Mouse (Mus musculus): Measurements from ENCODE around the gene 1700020A23Rik. TPM values are rescaled to one million over a fixed set of nuclear protein-coding genes. Genes with fewer than 3 reads are reported as not detected.

The 1700020A23Rik gene
- polyA plus RNA-seq, 1 experiment from 2014 or later, result not detected

Other genes with a start within 250 kb of the 1700020A23Rik start
- gene Snrpb, start 225.9 kb upstream of the 1700020A23Rik start, polyA plus RNA-seq (2015; fragmentation: Nextera tagmentation; extraction: Ambion mirVana), result 518 and 527 TPM in 2 replicates
- 0.04 TPM in 1 of 2 replicates, not detected in the other for gene Tmc2, start 210.1 kb upstream of the 1700020A23Rik start, polyA plus RNA-seq (2015; fragmentation: Nextera tagmentation; extraction: Ambion mirVana)
- gene Nop56, start 130.8 kb upstream of the 1700020A23Rik start, polyA plus RNA-seq (2015; fragmentation: Nextera tagmentation; extraction: Ambion mirVana), result 260 and 287 TPM in 2 replicates
- 171 and 192 TPM in 2 replicates for gene Idh3b, start 120.7 kb upstream of the 1700020A23Rik start, polyA plus RNA-seq (2015; fragmentation: Nextera tagmentation; extraction: Ambion mirVana)
- gene Ebf4, start 110.1 kb upstream of the 1700020A23Rik start, polyA plus RNA-seq (2015; fragmentation: Nextera tagmentation; extraction: Ambion mirVana), result 2.8 and 3.1 TPM in 2 replicates
- gene Cpxm1, start 7.7 kb upstream of the 1700020A23Rik start, polyA plus RNA-seq (2015; fragmentation: Nextera tagmentation; extraction: Ambion mirVana), result 46.4 and 47.5 TPM in 2 replicates
- 0.14 TPM in 1 of 2 replicates, not detected in the other for gene Gm28372, start within 50 bp of the 1700020A23Rik start, polyA plus RNA-seq (2015; fragmentation: Nextera tagmentation; extraction: Ambion mirVana)
- 0.10 TPM in 1 of 2 replicates, not detected in the other for gene Tmem239, start 1.2 kb downstream of the 1700020A23Rik start, polyA plus RNA-seq (2015; fragmentation: Nextera tagmentation; extraction: Ambion mirVana)
- gene Vps16, start 19.1 kb downstream of the 1700020A23Rik start, polyA plus RNA-seq (2015; fragmentation: Nextera tagmentation; extraction: Ambion mirVana), result 78.8 and 88.6 TPM in 2 replicates
- 11.1 and 14.0 TPM in 2 replicates for gene Pced1a, start 19.4 kb downstream of the 1700020A23Rik start, polyA plus RNA-seq (2015; fragmentation: Nextera tagmentation; extraction: Ambion mirVana)
- gene Ptpra, start 45.0 kb downstream of the 1700020A23Rik start, polyA plus RNA-seq (2015; fragmentation: Nextera tagmentation; extraction: Ambion mirVana), result 85.2 and 88.2 TPM in 2 replicates
- 80.8 and 87.4 TPM in 2 replicates for gene Mrps26, start 158.5 kb downstream of the 1700020A23Rik start, polyA plus RNA-seq (2015; fragmentation: Nextera tagmentation; extraction: Ambion mirVana)
- gene Oxt, start 170.9 kb downstream of the 1700020A23Rik start, polyA plus RNA-seq (2015; fragmentation: Nextera tagmentation; extraction: Ambion mirVana), result not detected in 2 replicates
- not detected in 2 replicates for gene Avp, start 177.3 kb downstream of the 1700020A23Rik start, polyA plus RNA-seq (2015; fragmentation: Nextera tagmentation; extraction: Ambion mirVana)
- gene Fastkd5, start 224.8 kb downstream of the 1700020A23Rik start, polyA plus RNA-seq (2015; fragmentation: Nextera tagmentation; extraction: Ambion mirVana), result 13.6 and 15.2 TPM in 2 replicates
- gene Ubox5, start 224.8 kb downstream of the 1700020A23Rik start, polyA plus RNA-seq (2015; fragmentation: Nextera tagmentation; extraction: Ambion mirVana), result 10.4 and 11.4 TPM in 2 replicates
- 9.9 and 11.9 TPM in 2 replicates for gene Lzts3, start 237.5 kb downstream of the 1700020A23Rik start, polyA plus RNA-seq (2015; fragmentation: Nextera tagmentation; extraction: Ambion mirVana)

Measured in stomach, embryonic 15.5 days (tissue).